Mouse (Mus musculus): ENCODE results near the gene Lrrc4b. TPM values are rescaled to one million over a fixed set of nuclear protein-coding genes. Genes with fewer than 3 reads are reported as not detected.

Lrrc4b gene
- total RNA-seq, 4 experiments from 2014 or later: 33.5 to 37.9 (median 36.4) TPM

DNA sequence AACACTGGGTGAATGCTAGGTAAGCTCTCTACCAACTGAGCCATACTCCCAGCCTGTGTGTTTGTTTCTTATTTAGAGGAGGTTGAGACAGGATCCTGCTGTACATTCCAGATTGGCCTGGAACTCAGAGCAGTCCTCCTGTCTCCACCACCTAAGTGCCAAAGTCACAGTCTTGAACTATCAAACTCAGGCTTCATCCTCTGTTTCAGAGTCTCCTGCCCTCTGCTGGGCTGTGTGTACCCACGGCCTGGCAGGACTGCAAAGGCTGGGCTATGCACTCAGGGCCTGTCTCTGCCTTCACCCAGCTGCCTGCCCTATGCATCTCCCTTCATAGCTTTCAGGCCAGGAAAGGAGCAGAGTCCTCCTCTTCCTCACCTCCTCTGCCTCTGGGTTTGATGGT lies 7.4 kb downstream of the Lrrc4b start:
- no peak for DNase-seq (ENCODE audit: low spot score)

DNA sequence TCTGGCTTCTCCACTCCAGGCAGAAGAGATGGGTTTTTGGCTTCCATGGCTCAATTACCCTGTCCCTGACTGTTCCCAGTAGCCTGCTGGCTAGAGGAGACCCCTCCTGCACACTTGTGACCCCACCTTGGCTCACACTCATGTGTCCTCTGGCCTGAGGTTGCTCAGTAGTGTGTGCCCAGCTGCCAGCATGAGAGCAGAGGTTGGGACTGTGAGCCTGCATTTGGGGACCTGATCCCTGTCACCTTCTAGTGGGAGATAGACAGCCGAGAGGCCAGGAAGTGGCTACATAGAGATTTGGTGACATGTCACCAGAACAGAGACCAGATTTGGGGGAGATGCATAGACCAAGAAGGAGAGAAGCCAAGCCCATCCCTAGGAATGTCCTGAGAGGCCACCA lies 8.4 kb downstream of the Lrrc4b start:
- no peak for DNase-seq (ENCODE audit: low spot score)

DNA sequence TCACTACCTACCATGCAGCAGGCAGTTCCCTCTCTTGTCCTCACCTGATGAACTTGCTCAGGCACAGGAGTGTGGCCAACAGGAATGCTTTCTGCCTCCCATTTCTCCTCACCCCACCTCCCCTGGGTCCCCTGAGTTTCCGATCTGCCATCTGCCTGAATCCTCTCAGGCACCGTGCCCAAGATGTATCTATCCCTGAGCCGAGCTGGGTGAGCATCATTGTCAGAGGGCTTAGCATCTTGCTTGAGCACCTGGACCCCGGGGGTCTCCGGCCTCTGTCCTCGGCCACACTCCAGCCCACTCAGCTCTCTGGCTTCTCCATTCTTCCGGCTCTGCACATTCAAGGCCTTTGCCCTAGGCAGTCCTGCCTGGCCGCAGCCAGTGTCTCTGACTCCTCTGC lies 9.1 kb downstream of the Lrrc4b start:
- no peak for DNase-seq (ENCODE audit: low spot score)

DNA sequence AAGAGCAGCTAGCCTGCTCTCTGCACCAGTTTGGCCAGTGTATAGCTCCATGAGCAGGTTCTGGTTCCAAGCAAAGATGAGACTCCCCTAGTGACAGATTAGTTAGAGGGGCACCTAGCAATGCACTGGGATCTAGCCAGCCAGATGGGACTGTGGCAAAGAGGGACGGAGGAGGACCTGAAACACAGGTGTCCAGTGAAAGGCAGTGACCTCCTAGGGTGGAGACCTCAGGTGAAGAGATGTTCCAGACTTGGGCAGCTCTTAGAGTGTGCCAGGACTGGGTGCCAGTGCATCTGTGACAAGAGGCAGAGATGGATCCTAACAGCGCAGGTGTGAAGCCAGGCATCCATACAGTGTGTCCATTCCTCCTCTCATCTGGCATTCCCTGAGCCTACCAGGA lies 10.9 kb downstream of the Lrrc4b start:
- no peak for DNase-seq (ENCODE audit: low spot score)

DNA sequence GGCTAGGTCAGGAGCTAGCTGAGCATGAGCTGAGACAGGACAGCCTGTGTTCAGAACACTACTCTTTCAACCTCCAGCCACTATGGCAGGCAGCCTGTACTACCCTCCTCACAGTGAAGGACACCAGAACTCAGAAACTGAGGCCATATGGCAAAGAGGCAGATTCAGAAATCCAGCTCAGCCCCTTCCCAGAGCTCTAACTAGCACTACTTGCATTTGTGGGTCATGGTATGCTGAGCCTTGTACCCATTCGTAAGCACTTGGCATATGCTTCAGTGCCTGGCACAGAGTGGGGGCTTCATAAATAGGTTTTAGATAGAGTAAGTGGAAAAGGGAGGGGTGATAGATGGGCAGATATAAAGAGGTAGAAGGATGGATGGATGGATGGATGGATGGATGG lies 11.7 kb downstream of the Lrrc4b start:
- DNase-seq (ENCODE audit: low spot score): no peak

DNA sequence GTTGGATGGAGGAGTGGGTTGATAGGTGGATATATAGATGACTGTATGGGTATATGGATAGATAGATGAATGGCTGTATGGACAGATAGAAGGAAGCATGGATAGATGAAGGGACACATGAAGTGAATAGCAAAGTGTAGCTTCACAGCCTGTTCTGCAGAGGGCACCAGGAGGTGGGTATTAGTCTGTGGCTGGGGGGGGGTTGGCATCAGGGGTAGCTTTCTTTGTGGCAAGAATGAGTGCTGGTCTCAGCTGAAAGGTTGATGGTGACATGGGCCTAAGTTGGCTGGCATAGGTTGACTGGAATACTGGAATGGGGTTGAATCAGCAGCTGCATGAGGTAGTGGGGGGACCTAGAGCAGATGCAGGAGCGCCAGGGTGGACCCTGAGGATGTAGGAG lies 12.4 kb downstream of the Lrrc4b start:
- DNase-seq (ENCODE audit: low spot score): no peak

DNA sequence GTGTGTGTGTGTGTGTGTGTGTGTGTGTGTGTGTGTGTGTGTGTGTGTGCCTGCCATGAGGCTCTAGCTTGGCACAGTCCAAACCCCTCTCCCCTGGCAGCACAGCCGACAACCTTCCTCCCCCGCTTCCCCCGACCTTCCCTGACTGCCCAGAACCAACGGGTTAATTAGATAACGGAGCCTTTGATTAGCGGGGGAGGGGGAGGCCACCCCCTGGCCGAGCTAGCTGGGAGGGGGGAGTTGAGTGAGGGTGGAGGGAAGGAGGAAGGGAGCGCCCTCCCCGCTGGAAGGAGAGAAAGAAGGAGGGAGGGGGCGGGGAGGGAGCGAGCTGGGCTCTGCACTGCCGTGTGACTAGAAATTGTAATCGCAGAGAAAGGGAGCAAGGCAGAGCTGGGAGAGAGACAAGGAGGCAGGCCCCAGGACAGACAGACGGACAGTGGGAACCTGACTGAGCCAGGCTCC lies 12.9 kb downstream of the Lrrc4b start:
- no peak for DNase-seq (ENCODE audit: low spot score)

DNA sequence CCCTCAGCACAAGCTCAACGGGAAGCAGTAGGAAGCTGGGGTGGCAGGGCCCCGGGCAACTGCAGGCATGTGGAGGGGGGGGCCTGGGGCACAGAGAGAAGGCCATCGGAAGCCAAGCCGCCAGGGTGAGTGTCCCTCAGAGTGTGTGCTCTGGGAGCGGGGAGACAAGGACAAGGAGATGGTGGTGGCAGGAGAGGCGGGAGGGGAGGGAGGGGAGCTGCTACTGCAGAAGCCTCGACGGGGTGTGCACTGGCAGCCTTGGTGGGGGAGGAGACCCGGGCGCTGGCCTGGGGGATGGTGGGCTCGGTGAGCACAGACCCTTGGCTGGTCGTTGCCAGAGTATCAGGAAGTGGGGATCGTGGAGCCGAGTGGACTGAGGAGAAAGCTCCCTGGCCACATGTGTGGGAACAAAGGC lies 13.6 kb downstream of the Lrrc4b start:
- no peak for DNase-seq (ENCODE audit: low spot score)

DNA sequence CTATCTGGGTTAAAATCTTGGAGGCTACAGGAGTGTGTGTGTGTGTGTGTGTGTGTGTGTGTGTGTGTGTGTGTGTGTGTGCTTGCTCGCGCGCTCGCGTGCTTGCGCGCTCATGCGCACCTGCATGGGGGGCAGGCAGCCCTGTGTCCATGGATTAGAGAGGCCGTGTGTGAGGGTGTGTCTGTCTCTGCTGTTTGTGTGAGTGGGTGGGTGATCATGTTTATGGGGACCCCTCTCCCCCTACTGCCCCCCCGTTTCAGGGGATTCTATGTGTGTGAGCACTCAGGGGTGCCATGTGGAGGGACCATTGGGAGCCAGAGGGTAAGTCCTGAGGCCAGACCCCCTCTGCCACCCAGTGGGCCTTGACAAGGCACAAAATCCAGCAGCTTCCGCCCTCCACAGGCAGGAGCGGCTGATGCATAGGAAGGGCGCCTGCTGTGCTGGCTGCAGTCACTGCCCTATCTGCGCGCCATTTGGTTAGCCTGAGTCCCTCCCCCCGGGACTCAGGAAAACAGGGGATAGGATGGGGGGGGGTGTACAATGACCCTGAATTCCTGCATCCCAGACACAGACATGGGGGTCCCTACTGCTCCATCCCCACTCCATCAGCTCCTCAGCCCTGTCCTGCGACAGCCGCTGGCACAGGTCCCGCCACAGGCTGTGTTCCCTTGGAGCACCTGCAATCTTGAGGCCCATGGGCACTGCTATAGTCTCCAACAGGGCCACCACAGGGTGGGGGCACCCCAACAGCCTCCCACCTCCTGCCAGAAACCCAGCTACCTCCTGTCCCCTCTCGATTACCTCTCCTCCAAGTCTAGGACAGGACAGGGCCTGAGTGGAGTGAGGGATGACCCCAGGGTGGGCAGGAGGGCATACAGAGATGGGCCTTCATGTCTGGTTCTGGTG lies 14.7 kb downstream of the Lrrc4b start:
- no peak for DNase-seq (ENCODE audit: low spot score)

DNA sequence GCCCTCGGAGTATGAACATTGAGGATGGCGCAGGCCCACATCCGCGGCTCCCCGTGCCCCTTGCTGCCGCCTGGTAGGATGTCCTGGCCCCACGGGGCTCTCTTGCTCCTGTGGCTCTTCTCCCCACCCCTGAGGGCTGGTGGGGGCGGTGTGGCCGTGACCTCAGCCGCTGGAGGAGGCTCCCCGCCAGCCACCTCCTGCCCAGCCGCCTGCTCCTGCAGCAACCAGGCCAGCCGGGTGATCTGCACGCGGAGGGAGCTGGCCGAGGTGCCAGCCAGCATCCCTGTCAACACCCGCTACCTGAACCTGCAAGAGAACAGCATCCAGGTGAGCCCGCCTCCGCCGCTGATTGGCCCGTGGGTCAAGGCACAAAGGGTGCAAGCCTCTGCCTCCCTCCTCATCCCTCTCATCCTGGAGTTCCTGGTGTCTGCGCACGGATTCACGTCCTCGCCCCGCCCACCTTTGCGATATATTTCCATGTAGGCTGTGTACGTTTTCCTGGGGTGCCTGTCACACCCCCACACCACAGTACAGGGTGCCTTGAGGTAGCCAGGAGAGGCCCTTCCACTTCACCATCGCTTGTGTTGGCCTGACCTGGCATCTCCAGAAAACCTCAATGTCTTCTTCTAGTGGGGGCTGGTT lies 16.2 kb downstream of the Lrrc4b start:
- DNase-seq (ENCODE audit: low spot score): no peak

DNA sequence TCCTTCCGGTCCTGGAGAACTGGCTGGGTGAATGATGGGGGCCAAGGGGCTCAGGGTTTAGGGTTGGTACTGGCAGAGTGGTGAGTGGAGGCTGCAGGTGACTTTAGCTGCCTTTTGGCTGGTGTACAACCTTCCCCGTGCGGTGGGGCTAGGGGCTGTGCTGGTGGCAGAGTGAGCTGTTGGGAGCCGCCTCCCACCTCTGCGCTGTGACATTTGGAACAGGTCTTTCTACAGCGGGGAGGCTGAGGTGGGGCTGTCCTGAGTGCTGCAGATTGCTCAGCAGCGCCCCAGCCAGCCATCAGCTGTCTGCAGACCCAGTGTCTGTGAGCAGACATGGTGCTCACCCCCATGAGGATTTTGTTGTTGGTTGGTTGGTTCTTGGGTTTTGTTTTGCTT lies 16.7 kb downstream of the Lrrc4b start:
- no peak for DNase-seq (ENCODE audit: low spot score)

DNA sequence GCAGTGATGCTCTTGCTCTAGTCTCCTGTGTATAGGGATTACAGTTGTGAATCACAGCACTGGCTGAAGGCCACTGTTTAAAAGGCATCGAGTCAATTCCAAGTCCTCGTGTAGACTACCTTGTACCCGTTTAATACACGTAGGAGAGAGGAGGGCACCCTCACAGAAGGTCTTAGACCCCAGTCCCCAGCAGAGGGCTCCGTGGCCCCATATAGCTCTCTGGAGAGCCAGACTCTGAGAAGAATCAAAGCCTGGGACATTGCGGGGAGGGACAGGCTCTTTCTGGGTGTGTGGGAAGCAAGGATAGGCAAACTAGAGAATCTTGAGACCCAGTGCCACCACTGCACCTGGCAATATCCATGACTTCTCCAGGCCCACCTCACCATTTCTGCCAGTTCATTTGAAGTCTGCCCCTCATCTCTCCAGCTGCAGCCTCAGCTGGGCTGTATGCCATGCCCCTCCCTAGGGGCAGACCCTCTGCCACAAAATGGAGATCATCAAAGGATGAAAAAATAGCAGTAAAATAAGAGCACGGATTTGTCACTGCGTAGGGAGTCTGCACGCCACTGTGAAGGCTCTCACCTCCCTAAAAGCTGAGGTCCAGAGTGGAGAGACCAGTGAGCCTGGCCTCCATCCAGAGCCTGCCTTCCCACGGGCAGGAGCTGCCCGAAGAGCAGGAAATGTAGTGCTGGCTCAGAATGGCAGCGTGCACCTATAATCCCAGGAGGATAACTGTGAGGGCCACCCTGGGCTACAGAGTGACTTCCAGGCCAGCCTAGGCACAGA lies 17.4 kb downstream of the Lrrc4b start:
- DNase-seq (ENCODE audit: low spot score): no peak

DNA sequence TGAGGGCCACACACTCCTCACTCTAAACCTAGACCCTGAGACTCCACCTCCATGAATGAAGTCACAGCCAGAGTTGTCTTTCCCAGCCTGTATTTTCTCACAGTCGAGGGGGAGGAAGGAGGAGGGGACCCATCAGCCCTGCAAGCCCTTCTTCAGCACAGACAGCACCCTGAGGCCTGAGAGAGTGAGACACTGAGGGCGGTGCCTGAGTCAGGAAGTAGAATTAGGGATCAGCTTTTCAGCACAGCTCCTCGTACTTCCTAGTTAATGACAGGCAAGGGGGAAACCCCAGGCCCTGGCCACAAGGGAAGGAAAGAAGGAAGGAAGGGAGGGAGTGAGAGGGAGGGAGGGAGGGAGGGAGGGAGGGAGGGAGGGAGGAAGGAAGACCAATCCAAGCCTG lies 24.4 kb downstream of the Lrrc4b start:
- no peak for DNase-seq (ENCODE audit: low spot score)

DNA sequence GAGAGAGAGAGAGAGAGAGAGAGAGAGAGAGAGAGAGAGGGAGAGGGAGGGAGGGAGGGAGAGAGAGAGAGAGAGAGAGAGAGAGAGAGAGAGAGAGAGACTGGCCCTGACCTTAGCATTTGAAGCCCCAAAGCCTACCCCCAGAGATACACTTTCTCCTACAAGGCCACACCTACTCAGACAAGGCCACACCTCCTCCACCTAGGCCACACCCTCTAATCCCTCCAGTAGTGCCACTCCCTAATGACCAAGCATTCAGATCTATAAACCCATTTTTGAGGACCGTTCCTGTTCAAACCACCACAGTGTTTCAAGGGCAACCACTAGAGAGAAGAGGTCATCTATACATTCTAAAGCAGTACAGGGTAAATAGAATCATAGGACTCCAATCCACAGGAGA lies 27.5 kb downstream of the Lrrc4b start:
- no peak for DNase-seq (ENCODE audit: low spot score)

DNA sequence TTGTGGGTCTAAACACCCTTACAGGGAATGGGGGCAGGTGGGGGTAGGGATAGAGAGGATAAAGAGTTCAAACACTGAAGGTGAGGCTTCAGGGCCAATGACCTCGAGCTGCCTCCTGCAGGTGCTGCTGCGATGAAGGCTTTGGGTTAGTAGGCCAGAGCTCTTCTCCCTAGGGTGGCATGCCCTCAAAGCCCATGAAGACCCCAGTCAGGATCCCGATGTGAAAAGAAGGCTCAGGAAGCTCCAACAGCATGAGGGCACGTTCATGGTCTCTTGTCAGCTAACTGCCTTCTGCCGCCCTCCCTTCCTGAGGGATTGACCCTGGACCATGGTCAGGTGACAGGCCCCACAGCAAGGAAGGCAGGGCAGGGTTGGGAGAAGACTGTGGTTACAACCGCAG lies 31.2 kb downstream of the Lrrc4b start:
- no peak for DNase-seq (ENCODE audit: low spot score)

DNA sequence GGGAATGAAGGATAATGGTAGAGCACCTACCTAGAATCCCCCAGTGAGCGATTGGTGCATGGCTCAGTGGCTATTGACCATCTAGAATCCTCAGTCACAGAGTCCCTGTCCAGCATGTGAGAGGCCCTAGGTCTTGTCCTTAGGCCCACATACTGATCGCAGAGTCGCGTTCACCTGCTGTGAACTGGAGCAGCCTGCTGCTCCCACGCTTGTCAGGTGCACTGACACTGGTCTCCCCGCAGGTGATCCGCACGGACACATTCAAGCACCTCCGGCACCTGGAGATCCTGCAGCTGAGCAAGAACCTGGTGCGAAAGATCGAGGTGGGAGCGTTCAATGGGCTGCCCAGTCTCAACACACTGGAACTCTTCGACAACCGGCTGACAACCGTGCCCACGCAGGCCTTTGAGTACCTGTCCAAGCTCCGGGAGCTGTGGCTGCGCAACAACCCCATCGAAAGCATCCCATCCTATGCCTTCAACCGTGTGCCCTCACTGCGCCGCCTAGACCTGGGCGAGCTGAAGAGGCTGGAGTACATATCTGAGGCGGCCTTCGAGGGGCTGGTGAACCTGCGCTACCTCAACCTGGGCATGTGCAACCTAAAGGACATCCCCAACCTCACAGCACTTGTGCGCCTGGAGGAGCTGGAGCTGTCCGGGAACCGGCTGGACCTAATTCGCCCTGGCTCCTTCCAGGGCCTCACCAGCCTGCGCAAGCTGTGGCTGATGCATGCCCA lies 32.1 kb downstream of the Lrrc4b start:
- DNase-seq (ENCODE audit: low spot score): no peak

DNA sequence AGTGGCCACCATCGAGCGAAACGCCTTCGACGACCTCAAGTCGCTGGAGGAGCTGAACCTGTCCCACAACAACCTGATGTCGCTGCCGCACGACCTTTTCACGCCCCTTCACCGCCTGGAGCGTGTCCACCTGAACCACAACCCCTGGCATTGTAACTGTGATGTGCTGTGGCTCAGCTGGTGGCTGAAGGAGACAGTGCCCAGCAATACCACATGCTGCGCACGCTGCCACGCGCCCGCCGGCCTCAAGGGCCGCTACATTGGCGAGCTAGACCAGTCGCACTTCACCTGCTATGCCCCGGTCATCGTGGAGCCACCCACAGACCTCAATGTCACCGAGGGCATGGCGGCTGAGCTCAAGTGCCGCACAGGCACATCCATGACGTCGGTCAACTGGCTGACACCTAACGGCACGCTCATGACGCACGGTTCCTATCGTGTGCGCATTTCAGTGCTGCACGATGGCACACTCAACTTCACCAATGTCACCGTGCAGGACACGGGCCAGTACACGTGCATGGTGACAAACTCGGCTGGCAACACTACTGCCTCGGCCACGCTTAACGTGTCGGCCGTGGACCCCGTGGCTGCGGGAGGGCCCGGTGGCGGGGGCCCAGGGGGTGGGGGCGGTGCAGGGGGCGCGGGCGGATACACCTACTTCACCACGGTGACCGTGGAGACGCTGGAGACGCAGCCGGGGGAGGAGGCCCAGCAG lies 32.8 kb downstream of the Lrrc4b start:
- DNase-seq (ENCODE audit: low spot score): no peak

DNA sequence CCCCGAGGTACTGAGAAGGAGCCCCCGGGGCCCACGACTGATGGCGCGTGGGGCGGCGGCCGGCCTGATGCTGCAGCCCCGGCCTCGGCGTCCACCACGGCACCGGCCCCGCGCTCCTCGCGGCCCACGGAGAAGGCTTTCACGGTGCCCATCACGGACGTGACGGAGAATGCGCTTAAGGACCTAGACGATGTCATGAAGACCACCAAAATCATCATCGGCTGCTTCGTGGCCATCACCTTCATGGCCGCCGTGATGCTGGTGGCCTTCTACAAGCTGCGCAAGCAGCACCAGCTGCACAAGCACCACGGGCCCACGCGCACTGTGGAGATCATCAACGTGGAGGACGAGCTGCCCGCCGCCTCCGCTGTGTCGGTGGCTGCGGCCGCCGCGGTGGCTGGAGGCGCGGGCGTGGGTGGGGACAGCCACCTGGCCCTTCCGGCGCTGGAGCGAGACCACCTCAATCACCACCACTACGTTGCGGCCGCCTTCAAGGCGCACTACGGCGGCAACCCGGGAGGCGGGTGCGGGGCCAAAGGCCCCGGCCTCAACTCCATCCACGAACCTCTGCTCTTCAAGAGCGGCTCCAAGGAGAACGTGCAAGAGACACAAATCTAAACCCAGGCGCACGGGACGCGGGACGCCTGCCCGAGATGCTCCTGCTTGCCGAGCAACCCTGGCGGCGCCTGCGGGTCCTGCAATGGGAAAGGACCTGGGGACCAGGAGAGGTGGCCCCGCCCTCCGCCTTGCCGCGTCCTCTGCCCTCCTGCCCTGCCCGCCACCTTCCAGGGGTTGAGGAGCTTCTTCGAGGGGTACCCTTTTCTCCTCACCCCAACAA lies 33.6 kb downstream of the Lrrc4b start:
- no peak for DNase-seq (ENCODE audit: low spot score)

DNA sequence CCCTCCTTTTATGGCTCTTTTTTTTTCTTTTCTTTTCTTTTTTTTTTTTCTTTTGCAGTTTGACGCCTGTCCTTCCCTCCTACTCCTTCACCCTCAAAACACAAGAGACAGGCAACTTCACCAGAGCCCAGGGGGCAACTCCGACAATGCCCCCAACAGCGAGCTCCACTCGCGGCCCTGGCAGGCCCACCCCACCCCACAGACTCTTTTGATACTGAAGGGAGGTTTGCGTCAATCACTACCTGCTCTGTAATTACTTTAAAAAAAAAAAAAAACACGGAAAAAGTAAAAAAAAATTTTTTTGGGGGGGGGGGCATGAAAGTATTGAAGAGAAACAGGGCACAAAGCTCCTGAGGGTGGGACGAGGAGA lies 34.2 kb downstream of the Lrrc4b start:
- no peak for DNase-seq (ENCODE audit: low spot score)

DNA sequence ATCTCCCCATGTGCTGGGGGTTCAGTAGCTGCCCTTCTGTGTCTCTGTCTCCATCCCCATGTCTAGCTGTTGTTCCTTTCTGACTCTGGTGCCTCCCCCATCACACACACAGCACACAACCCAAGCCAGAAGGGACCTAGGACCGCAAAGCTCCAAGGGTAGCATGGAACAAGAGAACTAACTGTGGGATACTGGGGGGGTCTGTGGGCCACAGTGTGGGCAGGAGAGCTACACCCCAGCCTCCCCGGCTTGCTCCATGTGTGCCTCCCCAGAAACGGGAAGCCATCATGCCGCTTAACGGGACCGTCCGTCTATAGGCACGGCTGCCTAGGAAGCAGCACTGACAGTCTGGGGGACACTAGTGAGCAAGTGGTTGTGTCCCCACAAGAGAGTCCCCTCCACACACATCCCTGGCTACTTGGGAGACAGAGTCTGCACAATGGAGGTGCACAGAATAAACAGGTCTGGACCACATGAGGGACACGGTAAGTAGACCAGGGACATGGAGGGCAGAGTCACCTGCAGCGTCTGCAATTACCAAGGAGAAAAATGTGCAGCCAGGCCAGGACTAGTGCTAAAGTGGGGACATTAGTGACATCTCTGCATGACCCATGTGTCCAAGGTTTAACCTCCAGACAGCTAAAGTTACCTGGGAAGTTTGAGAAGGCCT lies 34.9 kb downstream of the Lrrc4b start:
- no peak for DNase-seq (ENCODE audit: low spot score)
